Mouse (Mus musculus): ENCODE results near the gene Ncbp1. TPM values are rescaled to one million over a fixed set of nuclear protein-coding genes. Genes with fewer than 3 reads are reported as not detected.
"Not testable (repeated sequence)": the region's sequence is repeated elsewhere in the genome, so short reads cannot be mapped to it uniquely, and the experiment has no call there.

Gene Ncbp1
- polyA plus RNA-seq, 1 experiment from 2014 or later = 107 TPM

- Histone ChIP-seq H3K4me2 (no peak overlapping the region), H3K4me3 (no peak overlapping the region), H3K4me1 (no peaks in the 10 kb centered on the region), H3K9ac (no peak overlapping the region), H3K36me3 (ENCODE audit: poor library complexity, severe bottlenecking) (peaks cover 88% of the 10 kb centered on the region), H3K27ac (no peak overlapping the region), H3K9me3 (replicated peaks) (no peaks in the 10 kb centered on the region), H3K27me3 (no peaks in the 10 kb centered on the region)
- ATAC-seq = no peak
- WGBS = 70% methylated on average over 9 of the region's 9 CpGs
These were observed 47.5 kb downstream of the Ncbp1 start for GRCm38 (mm10) chr4:46185890-46186289.

- Histone ChIP-seq H3K27me3 (no peaks in the 10 kb centered on the region), H3K9me3 (replicated peaks) (no peaks in the 10 kb centered on the region), H3K4me2 (no peak overlapping the region), H3K9ac (no peak overlapping the region), H3K4me3 (no peak overlapping the region), H3K4me1 (no peaks in the 10 kb centered on the region), H3K27ac (no peak overlapping the region), H3K36me3 (ENCODE audit: poor library complexity, severe bottlenecking) (peaks cover 87% of the 10 kb centered on the region)
- ATAC-seq = no peak
- WGBS = 80% methylated on average over 3 of the region's 3 CpGs
These were observed 48.1 kb downstream of the Ncbp1 start for GRCm38 (mm10) chr4:46186466-46186865.

- H3K9me3 ChIP-seq (replicated peaks); H3K4me3 ChIP-seq; H3K27me3 ChIP-seq; ATAC-seq; H3K27ac ChIP-seq; H3K9ac ChIP-seq; H3K4me2 ChIP-seq: not testable (repeated sequence)
- H3K4me1 ChIP-seq = peaks cover 35% of the 10 kb centered on the region
- peaks cover 41% of the 10 kb centered on the region for H3K36me3 ChIP-seq (ENCODE audit: poor library complexity, severe bottlenecking)
These were observed 53.6 kb downstream of the Ncbp1 start for GRCm38 (mm10) chr4:46192011-46192410.

- H3K36me3 ChIP-seq (ENCODE audit: poor library complexity, severe bottlenecking) = peaks cover 8% of the 10 kb centered on the region
- H3K4me2 ChIP-seq = peak within 1 kb of the TSS; percentile 80
- WGBS = 1% methylated on average over 67 of the region's 70 CpGs
- peaks cover 8% of the 10 kb centered on the region; the same call in 1 of the 2 replicates for H3K27me3 ChIP-seq
- H3K27ac ChIP-seq = peak within 1 kb of the TSS; percentile 91
- H3K4me1 ChIP-seq = peaks cover 35% of the 10 kb centered on the region
- H3K9me3 ChIP-seq (replicated peaks) = no peaks in the 10 kb centered on the region
- peak; percentile 98 for ATAC-seq
- peak within 1 kb of the TSS; percentile 92 for H3K9ac ChIP-seq
- H3K4me3 ChIP-seq = peak within 1 kb of the TSS; percentile 88
These were observed 57.5 kb downstream of the Ncbp1 start, which contains the start of gene Xpa for GRCm38 (mm10) chr4:46195781-46196487. TSS of gene Xpa (minus strand) at chr4:46196311.

- Histone ChIP-seq H3K9ac (peak overlapping the region; percentile 92), H3K36me3 (ENCODE audit: poor library complexity, severe bottlenecking) (0 out of 2 replicates have a peak, but pooled peaks cover 3% of the 10 kb centered on the region), H3K9me3 (replicated peaks) (no peaks in the 10 kb centered on the region), H3K4me3 (peak overlapping the region; percentile 88), H3K27ac (peak overlapping the region; percentile 91; the same call in 1 of the 2 replicates), H3K4me2 (peak overlapping the region; percentile 80), H3K4me1 (peaks cover 35% of the 10 kb centered on the region), H3K27me3 (peaks cover 14% of the 10 kb centered on the region)
- WGBS = 32% methylated on average over 6 of the region's 6 CpGs
- ATAC-seq = peak; percentile 17
These were observed 58.1 kb downstream of the Ncbp1 start for GRCm38 (mm10) chr4:46196513-46196912.

GRCm38 (mm10) chr4:46198064-46198463 is 59.7 kb downstream of the Ncbp1 start:
- peaks cover 39% of the 10 kb centered on the region for H3K4me1 ChIP-seq
- no peak for ATAC-seq
- H3K27ac ChIP-seq = no peak overlapping the region
- no peaks in the 10 kb centered on the region for H3K36me3 ChIP-seq (ENCODE audit: poor library complexity, severe bottlenecking)
- 75% methylated on average over 5 of the region's 5 CpGs for WGBS
- peaks cover 16% of the 10 kb centered on the region for H3K27me3 ChIP-seq
- no peak overlapping the region for H3K9ac ChIP-seq
- H3K9me3 ChIP-seq (replicated peaks) = no peaks in the 10 kb centered on the region
- no peak overlapping the region for H3K4me2 ChIP-seq
- H3K4me3 ChIP-seq = no peak overlapping the region

- peak; percentile 80 for ATAC-seq
- 9% methylated on average over 7 of the region's 7 CpGs for WGBS
- H3K27ac ChIP-seq = no peak overlapping the region
These were observed 63.6 kb downstream of the Ncbp1 start for GRCm38 (mm10) chr4:46201834-46202561.

GRCm38 (mm10) chr4:46202562-46203126 is 64.2 kb downstream of the Ncbp1 start:
- peaks cover 3% of the 10 kb centered on the region; the same call in 1 of the 2 replicates for H3K9me3 ChIP-seq (replicated peaks)
- peak; percentile 58 for ATAC-seq
- H3K4me3 ChIP-seq = peak overlapping the region; percentile 32
- H3K27me3 ChIP-seq = peaks cover 16% of the 10 kb centered on the region
- 4% methylated on average over 23 of the region's 23 CpGs for WGBS
- H3K4me2 ChIP-seq = peak overlapping the region; percentile 60
- H3K36me3 ChIP-seq (ENCODE audit: poor library complexity, severe bottlenecking) = no peaks in the 10 kb centered on the region
- H3K4me1 ChIP-seq = peaks cover 8% of the 10 kb centered on the region
- H3K9ac ChIP-seq = peak overlapping the region; percentile 63
- 0 out of 2 replicates have a peak overlapping the region, but pooled peaks have one; percentile 5 for H3K27ac ChIP-seq

More at GRCm38 (mm10) chr4:46201834-46202561, 63.6 kb downstream of the Ncbp1 start:
- H3K4me2 ChIP-seq = peak overlapping the region; percentile 60
- peak overlapping the region; percentile 32 for H3K4me3 ChIP-seq
- H3K9ac ChIP-seq = peak overlapping the region; percentile 63
- H3K9me3 ChIP-seq (replicated peaks) = no peaks in the 10 kb centered on the region
- H3K4me1 ChIP-seq = peaks cover 8% of the 10 kb centered on the region
- no peaks in the 10 kb centered on the region for H3K36me3 ChIP-seq (ENCODE audit: poor library complexity, severe bottlenecking)
- peaks cover 16% of the 10 kb centered on the region for H3K27me3 ChIP-seq

- H3K4me1 ChIP-seq = no peaks in the 10 kb centered on the region
- no peak overlapping the region for H3K4me2 ChIP-seq
- 82% methylated on average over 3 of the region's 3 CpGs for WGBS
- no peak overlapping the region for H3K4me3 ChIP-seq
- H3K9ac ChIP-seq = no peak overlapping the region
- no peak for ATAC-seq
- no peaks in the 10 kb centered on the region for H3K36me3 ChIP-seq (ENCODE audit: poor library complexity, severe bottlenecking)
- H3K27me3 ChIP-seq = no peaks in the 10 kb centered on the region
- H3K9me3 ChIP-seq (replicated peaks) = no peaks in the 10 kb centered on the region
- no peak overlapping the region for H3K27ac ChIP-seq
These were observed 82.7 kb downstream of the Ncbp1 start for GRCm38 (mm10) chr4:46221090-46221489.

Other genes with a start within 250 kb of the Ncbp1 start
- gene Ccdc180, start 248.3 kb upstream of the Ncbp1 start, polyA plus RNA-seq (2015; fragmentation: Nextera tagmentation; extraction: Ambion mirVana) = 0.25 and 0.52 TPM in 2 replicates
- gene Tdrd7, start 173.3 kb upstream of the Ncbp1 start, polyA plus RNA-seq (2015; fragmentation: Nextera tagmentation; extraction: Ambion mirVana) = 9.7 and 13.7 TPM in 2 replicates
- 0.32 and 0.50 TPM in 2 replicates for gene Tmod1, start 99.7 kb upstream of the Ncbp1 start, polyA plus RNA-seq (2015; fragmentation: Nextera tagmentation; extraction: Ambion mirVana)
- gene Tstd2, start 81 bp downstream of the Ncbp1 start, polyA plus RNA-seq (2015; fragmentation: Nextera tagmentation; extraction: Ambion mirVana) = 44.5 and 45.5 TPM in 2 replicates
- gene Xpa, start 57.7 kb downstream of the Ncbp1 start, polyA plus RNA-seq (2015; fragmentation: Nextera tagmentation; extraction: Ambion mirVana) = 32.2 and 32.4 TPM in 2 replicates
- not detected in 2 replicates for gene Foxe1, start 205.0 kb downstream of the Ncbp1 start, polyA plus RNA-seq (2015; fragmentation: Nextera tagmentation; extraction: Ambion mirVana)